Mouse (Mus musculus) urinary bladder, postnatal 14 days (tissue): ENCODE measurements around the gene Naa35.

Source experiments
- DNase-seq: peaks from one replicate; pipeline ENCODE4 v3.0.0; 2021; ENCODE audit warnings: low spot score

Naa35 gene

DNA sequence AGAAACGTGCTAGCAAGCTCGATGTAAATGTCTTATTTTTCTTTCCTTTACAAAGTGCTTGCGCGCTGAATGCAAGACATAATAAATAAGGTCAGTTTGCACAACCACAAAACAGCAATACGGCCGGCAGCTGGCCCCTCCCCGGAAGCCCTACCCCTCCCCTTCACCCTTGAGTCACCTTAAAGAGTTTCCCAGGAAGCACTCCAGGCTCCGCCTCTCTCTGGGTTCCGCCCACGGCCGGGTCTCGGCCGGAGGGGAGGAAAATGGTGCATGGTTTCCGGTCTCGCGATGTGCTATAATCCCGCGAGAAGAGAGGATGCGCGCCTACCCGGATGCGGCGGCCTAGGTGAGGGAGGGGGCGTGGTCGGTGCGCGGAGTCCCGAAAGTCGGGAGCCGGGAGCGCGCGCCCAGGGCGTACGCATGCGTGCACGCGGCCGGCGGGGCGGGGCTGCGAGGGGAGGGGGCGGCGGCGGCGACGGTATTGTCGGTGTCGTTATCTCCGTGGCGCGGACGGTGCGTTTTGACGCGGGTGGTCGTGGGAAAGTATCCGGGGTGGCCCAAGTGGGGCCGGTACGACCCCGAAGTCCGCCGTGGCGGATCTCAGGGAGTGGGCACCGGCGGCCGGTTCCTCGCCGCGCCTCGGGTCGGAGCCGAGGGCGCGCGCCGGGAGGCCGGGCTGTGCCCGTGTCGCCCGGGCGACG lies at the start of gene Naa35, which contains the start of gene Agtpbp1:
Gene Naa35 (plus strand): TSS at position 313 of the 701 bp plus-strand sequence.
Gene Agtpbp1 (minus strand): TSS at position 281 of the 701 bp plus-strand sequence.
- peak; percentile 100 for DNase-seq

DNA sequence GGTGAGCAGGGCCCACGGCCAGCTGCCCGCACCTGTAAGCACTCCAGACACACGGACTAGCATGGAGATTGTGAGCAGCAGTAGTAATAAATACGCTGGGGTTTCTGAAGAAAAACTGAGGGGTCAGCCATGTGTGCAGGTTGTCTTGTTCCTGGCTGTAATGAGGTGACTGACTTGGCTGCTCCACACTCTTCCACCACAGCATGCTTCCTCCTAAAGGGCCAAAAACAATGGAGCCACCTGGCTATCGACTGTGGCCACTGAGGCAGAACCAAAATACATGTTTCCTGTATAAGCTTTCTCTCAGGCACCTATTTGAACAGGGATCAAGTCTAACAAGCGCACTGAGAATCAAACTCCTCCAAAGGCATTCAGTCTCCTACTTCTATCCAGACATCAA lies 49.3 kb upstream of the Naa35 start:
- no peak for DNase-seq

DNA sequence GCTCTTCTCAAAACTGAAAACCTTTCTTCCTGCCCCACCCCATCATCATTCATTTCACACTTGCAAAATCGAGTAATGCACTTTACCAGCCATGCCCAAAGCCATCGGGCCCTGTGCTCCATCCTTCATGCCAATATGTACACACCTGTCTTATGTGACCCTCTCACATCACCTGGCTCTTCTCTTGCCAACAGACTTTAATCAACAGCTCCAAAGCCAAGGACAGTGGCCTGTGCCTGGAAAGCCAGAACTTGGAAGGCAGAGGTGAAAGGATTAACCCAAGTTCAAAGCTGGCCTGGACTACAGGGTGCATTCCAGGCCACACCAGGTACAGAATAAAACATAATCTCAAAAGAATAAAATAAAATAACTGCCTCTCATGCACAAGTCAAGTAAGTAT lies 48.4 kb upstream of the Naa35 start:
- no peak for DNase-seq

DNA sequence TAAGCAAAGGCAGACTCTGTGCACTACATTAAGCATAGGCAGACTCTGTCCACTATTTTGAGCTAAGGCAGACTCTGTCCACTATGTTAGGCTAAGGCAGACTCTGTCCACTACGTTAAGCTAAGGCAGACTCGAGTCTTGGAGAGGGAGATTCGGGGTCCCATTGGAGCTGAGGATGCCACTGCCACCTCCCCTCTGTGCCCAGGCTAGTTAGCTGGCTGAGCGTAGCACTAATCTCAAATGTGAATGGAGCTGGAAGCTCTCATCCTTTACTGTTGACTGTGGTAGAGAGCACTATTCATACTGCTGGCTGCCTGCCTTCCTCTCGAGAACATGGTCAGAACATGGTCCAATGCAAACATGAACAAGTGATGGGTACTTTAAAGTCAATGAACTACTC lies 46.4 kb upstream of the Naa35 start:
- no peak for DNase-seq

DNA sequence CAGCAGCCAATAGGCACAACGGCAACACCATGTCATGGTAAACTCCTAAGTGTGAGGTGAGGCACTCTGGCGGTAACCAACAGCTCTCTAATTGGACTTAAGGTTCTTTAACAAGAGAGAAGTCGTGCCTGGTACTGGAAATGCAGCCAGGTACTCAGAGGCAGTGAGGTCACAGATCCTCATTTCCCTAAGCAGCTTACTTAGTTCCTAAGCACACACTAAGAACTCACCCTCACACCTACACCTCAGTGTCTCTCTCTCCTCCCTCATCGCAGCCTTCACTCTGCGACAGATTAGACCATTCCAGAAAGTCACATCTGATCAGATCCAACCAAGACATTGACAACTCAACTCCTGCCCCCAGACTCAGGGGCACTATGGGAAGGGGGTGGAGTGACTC lies 45.0 kb upstream of the Naa35 start:
- DNase-seq, result no peak

DNA sequence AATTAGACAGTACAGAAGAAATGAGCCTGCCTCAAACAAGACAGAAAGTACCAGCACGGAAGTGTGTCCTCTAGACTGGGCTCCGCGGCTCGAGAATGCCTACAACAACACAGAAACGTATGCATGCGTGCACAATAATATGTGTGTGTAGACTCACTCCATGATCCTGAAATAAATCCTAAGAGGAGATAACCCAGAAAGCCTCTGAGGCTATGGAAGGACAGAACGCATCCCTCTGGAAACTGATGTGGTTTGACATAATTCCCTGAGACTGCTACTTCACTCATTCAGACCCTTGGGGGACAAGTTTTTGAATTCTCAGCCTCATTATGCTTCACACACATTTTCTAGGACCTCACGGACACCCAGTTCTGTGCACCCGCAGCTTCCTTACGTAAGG lies 42.6 kb upstream of the Naa35 start:
- no peak for DNase-seq

DNA sequence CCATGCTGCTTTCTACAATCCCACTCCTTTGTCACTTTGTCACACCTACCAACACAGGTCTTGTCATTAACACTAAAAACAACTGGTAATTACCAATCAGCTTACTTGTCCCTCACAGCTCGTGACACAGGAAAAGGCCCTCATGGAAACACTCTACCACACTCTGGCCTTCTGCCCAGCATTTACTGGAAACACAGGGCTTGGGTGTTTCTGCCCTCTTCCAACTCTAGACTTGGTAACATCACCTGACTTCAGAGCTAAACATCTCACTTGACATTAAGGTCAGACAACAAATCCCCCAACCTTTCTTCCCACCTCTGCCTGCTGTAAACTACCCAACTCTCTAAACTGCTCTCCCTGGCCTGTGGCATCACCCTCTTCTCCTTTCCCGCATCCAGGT lies 38.0 kb upstream of the Naa35 start:
- DNase-seq, result no peak

DNA sequence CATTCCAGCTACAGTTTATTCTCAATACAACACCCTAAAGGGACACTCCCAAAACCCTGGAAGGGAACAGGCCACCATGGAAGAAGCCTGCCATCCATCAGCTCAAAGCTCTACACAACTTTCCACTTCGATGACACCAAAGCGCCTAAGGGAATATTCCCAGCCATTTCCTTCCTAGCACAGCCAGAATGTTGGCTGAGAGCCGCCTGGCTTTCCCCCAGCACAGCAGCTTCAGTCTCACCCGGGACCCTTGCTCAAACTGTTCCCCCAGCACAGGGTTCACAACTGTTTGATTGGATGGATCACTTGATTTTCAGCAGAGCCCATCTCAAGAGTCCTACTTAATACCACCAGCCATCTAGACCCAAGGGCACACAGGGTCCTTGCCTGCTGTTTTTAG lies 37.3 kb upstream of the Naa35 start:
- DNase-seq, result no peak

DNA sequence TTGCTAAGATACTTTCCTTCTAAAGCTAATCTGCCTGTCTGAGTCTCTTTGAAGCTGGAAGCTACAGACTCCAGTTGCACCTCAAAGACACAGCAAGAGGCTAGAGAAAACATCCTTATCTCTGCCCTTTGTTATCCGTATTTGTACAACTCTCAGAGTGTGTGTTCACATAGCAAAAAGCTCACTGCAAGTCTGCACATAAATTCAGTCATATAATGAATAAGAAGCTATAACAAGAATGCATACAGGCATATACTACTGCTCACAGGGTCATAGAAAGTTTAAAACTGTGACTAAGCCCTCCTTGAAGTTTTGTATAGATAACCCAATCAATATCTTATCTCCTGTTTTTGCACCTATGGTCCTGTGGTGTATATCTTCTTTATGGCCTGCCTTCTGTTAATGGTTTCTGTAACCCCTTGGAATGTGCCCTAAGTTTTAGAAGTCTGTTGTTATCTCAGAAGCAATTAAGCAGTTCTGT lies 35.7 kb upstream of the Naa35 start:
- no peak for DNase-seq

DNA sequence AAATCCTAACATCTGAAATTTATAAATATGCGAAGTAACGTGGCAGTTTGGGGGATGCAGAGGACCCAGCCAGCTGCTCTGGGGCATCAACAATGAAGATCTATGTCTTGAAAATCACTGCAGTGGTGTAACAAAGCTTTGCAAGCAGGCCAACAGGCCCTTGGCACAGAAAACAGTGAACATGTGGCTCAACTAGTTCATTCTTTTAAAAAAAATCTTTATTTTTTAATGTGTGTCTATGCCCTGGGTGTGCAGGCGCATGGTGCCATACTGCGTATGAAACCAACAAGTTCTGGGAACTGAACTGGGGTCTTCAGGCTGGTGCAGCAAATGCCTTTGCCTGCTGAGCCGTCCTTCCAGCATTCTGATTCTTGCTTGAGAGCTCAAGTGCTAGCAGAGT lies 32.8 kb upstream of the Naa35 start:
- DNase-seq, result no peak

DNA sequence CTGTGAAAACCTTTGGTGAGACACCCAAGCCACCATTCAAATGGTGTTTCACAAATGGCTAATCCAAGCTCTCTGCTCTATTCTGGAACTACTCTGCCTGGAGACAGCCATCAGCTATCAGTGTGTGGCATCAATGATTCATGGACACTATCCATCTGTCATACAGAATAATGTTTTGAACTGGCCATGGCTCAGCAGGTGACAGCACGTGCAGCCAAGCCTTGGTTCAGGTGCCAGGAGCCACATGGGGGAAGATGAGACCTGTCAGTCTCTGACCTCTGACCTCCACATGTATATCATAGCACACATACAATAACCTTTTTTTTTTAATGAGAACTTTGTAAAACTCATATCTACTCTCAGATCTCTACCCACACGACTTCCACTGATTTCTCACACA lies 32.3 kb upstream of the Naa35 start:
- no peak for DNase-seq

DNA sequence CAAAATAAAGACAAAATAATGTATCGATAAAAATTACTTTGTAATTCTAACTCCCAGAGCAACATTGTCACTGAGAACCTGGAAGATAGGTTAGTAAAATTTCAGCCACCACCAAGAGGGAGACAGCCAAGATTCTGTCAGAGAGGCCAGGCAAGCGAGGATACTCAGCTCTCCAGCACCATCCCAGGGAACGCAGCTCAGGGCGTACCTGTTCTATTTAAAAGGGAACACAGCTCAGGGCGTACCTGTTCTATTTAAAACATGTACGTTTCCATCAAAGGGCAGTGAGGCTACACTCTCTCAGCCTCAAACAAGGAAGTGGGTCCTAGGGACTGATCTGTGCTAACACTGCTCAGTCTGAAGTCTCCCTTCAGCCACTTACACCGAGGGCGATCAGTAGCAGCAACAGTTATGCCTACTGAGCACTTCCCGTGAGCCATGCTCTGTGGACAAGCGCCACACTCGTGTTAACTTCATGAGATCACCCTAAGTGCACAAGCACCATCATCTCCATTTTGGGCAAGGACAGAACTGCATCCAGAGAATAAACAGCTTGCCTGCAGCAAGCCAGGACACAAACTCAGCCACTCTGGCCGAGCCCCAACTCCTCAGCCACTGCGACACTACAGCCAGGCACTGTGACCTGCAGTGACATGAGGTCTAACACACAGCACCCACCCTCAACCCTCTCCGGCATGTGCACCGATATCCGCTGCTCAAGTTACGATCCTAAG lies 30.1 kb upstream of the Naa35 start:
- no peak for DNase-seq

DNA sequence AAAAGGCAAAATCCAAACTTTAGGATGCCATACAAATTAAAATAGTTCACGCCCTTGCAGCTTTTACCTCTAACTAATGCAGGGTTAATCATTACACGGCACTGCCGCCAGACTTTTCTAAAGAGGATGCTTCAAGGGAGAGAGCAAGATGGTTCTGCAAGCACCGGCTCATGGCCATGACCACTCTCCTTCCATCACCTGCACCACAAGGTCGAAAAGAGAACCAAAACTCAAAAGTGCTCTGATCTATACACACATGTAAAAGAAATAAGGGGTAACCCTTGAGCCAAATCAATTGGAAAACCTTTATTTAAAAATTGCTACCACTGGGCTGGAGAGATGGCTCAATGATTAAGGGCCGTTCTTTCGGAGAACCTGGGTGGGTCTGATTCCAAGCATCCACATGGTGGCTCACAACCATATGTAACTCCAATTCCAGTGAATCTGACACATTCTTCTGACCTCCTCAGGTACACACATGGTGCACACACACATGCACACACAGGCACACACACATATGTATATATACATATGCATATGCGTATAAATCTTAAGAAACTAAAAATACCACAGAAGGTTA lies 29.4 kb upstream of the Naa35 start:
- DNase-seq, result no peak

DNA sequence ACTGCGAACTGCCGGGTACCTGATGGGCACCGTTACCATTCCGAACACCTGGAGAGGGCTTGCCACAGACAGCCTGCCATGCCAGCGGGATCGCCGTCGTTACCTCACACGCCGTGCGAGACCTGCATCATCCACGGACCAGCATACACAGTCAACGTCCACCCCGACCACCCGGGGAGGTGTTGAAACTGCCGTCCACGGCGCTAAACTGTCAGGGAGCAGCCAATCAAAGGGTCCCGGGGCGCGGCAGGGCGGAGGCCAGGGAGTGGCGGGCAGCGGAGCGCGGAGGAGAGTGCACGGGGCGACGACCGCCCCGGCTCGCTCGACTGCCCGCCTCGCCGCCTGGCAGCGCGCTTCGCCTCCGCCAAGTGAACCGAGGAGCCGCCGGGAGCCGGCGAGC lies 28.4 kb upstream of the Naa35 start:
- DNase-seq, result peak; percentile 43

DNA sequence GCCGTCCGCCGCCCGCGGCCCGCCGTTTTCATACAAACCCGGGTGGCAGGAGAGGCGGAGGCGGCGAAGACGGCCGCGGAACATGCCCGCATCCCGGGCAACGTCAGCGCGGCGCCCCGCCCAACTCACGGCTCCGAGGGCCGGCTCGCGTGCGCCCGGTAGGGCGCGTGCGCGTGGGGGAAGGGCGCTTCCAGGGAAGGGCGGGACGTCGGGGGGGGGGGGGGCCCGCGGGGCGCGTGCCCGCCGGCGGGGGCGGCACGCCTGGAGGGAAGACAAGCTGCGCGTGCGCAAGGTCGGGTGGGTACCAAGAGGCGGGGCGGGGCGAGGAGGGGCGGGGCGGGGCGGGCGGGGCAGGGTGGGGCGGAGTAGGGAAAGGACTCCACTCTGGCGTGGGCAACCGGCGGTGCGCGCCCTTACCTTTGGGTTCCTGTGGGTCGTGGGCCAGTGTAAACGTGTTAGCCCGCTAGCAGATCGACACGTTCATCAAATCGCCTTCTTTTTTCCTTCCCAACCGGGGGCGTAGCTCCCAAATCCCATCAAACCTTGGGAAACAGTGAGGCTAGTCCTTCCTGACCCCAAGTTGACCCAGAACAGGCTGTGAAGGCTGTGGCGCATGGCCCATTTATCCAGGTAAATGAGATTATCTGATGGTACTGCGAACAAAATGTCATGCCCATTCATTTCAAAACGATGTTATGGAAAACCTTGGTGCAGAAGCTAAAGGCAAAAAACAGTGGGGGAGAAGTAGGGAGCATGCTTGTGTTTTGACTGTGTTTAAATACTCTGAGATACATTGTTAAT lies 27.7 kb upstream of the Naa35 start:
- DNase-seq, result peak; percentile 90

DNA sequence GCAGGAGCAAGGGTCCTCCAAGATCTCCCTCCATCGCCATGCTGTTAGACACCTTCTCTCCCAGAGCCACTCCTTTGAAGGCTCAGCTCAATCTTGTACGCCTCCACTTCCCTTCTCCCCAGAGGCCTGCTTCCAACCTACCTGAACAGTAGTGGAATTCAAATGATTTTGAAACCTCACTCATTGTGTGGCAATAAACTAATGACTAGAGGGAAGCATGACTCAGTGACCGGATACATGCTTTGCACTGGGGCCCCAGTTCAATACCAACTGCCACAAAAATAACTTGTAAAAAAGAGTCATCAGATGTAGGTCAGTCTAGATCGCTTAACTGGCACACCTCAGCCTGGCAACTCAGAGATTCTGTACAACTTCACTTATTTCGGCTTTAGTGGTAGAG lies 26.3 kb upstream of the Naa35 start:
- DNase-seq, result no peak

DNA sequence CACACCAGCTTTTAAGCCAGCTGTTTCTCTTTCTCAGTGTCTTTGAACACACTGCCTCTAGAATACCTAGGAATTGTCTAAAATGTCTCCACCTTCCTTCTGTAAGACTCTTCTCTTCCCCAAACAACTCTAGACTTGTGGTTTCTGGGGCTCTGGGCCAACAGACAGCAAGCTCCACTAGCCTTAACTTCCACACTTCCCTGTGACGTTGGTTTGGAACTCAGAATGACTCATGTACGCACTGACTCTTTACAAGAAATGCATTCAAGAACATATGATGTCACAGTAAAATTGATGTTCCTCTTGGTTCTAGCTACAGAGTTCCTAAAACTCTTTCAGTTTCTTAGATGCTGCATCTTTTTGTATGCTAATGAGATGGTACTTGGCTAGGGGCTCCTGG lies 22.6 kb upstream of the Naa35 start:
- no peak for DNase-seq

DNA sequence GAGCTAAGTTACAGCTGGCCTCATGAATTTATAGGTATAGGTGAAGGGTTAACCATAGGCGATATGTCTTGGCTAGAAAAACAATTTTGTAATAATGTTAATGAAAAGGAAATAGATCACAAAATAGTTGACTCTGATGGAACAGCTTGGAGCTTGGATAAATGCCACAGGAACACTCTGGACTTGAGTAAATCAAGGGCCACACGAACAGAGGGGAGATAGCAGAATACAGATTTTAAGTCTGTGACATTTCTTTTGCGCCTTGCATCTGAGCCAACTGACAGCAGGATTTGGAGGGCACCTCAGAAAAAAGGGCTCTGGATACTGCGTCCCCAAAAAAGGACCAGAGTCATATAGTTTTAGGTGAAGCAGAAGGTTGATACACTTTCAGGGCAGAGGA lies 20.6 kb upstream of the Naa35 start:
- no peak for DNase-seq

DNA sequence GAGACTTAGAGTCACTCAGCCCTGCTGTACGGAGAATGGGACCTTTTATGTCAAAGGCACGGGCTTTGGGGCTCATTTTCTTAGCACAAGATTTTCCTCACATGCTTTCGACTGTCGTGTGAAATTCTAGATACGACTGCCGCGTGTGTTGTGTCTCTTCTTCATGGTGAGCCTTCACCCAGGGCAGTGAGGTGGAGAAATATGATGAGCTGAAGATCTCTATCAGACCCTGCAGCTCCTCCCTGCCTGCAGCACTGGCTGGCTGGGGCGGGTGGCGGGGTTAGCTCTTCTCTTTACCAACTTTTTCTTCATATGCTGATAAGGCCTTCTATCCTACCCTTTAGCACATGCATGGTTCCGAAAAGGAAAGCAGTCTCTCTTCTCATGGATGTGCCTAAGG lies 20.1 kb upstream of the Naa35 start:
- DNase-seq, result no peak

DNA sequence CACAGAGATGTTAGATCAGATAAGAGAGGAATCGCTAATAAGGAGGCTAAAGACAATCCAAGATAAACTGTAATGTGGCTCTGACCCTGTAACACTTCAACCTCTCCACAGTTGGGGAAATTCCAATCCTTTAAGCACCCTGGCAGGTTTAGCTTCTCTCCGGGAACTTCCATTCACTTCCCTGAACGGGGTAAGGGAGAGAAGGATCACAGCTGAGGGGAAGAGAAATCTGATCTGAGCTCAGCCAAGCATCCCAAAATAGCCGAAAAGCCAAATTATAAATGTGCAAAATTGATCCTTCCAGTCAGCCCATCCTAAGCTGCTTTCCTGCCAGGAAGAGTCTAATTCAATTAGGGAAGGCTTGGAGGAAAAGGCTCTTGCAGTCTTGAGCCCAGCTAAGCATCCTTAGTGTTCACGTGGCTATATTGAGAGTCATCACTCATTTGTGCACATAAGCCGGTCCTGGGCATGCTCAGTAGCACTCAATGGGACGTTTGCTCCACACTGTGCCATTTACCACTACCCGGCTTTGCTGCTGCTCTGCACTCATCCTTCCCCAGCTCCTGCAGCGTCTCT lies 19.0 kb upstream of the Naa35 start:
- DNase-seq, result no peak

DNA sequence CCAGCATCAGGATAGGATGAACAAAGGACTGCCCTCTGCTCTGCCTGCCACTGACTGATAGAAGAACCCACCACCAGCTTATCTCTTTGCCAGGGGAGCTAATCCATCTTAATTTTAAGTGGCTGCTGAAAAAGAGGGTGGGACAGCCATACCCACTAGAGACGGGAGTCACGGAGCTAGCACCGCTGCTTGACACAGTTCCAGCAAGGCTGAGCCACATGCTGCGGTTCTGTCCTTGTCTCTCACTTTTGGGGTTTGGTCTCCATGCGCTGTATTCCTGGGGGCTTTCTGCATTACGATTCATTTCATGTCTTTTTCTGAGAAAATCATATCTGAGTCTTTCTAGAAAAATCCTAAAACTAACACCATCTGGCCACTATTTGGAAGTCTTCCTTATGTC lies 14.0 kb upstream of the Naa35 start:
- DNase-seq, result no peak

DNA sequence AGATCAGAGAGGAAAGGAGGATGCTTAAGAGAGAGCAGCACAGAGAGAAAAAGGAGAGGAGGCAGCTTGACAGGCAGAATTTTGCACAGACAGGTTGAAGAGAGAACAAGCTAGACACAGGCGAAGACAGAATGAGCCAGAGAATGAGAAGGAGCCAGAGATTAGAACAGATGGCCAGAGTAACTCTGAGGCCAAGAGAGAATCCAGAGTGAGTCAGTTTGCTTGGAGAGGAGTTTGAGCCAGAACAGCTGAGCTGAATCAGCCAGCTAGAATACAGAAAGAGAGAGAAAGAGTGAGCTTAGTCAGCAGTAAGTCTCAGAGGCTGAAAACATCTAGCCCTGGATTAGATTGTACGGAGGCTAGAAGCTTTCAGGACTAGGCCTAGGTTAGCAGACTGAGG lies 12.5 kb upstream of the Naa35 start:
- DNase-seq, result peak; percentile 23
